Mouse (Mus musculus) forebrain, embryonic 14.5 days (tissue): ENCODE data around the gene Elovl4. TPM values are rescaled to one million over a fixed set of nuclear protein-coding genes. Genes with fewer than 3 reads are reported as not detected.
A peak's percentile ranks its signal among the peaks of the same experiment; 100 is the strongest.

Experiments used
- ATAC-seq: fragments of 200-750 bp; cut with Nextera tagmentation; 2 replicates; pipeline ENCODE4 v1.8.0; 2017; ENCODE audit warnings: mild to moderate bottlenecking, moderate library complexity
- DNase-seq: peaks from one replicate; pipeline ENCODE4 v3.0.0-alpha.2; 2015; ENCODE audit warnings: low spot score
- H3K27ac ChIP-seq: fragments of 300-500 bp; sonication (generic); 2 replicates; pipeline ENCODE4 v1.5.1; 2014; ENCODE audit warnings: low read depth, mild to moderate bottlenecking, control low read depth, low read length, moderate library complexity
- H3K27me3 ChIP-seq: fragments of 300-500 bp; sonication (generic); replicated peaks from 2 replicates; pipeline ENCODE4 v1.6.1; 2014; ENCODE audit warnings: low read length, control low read depth, mixed read lengths; ENCODE audit not compliant: control insufficient read depth, insufficient read depth
- H3K36me3 ChIP-seq: fragments of 300-500 bp; sonication (generic); 2 replicates; pipeline ENCODE4 v1.6.1; 2014; ENCODE audit warnings: low read length, control low read depth; ENCODE audit not compliant: control insufficient read depth, insufficient read depth
- H3K4me1 ChIP-seq: fragments of 300-500 bp; sonication (generic); 2 replicates; pipeline ENCODE4 v1.6.1; 2014; ENCODE audit warnings: antibody characterized with exemption, low read length, control low read depth; ENCODE audit not compliant: control insufficient read depth, insufficient read depth
- H3K4me2 ChIP-seq: fragments of 300-500 bp; sonication (generic); 2 replicates; pipeline ENCODE4 v1.6.1; 2014; ENCODE audit warnings: mild to moderate bottlenecking, control low read depth, low read length
- H3K4me3 ChIP-seq: fragments of 300-500 bp; sonication (generic); 2 replicates; pipeline ENCODE4 v1.5.1; 2014; ENCODE audit warnings: low read depth, low read length, control low read depth
- H3K9ac ChIP-seq: fragments of 300-500 bp; sonication (generic); 2 replicates; pipeline ENCODE4 v1.6.1; 2014; ENCODE audit warnings: mild to moderate bottlenecking, low read length, control low read depth, moderate library complexity
- H3K9me3 ChIP-seq: fragments of 300-500 bp; sonication (generic); replicated peaks from 2 replicates; pipeline ENCODE4 v1.6.1; 2016; ENCODE audit warnings: low read length, control low read depth, mixed read lengths; ENCODE audit not compliant: control insufficient read depth
- WGBS: fragments of 180-500 bp; shearing (Covaris S2); extraction: QIAGEN DNeasy Blood & Tissue Kit; methylation state at CpG from one replicate; pipeline ENCODE4 v1.1.7; 2014; 5-methylcytosine and 5-hydroxymethylcytosine counted together
- polyA plus RNA-seq: library from polyadenylated mRNA; unstranded; fragments of >200 nt; fragmentation: Nextera tagmentation; extraction: Ambion mirVana; gene quantifications from 2 replicates; pipeline ENCODE4 v1.2.1, GENCODE M21; 2014

The Elovl4 gene
- polyA plus RNA-seq, 1 experiment from 2014 or later = 62.3 TPM

GRCm38 (mm10) chr9:83761318-83761717 is 44.8 kb downstream of the Elovl4 start:
- H3K4me2 ChIP-seq = no peak overlapping the region
- 80% methylated on average over 4 of the region's 4 CpGs for WGBS
- H3K4me1 ChIP-seq = no peaks in the 10 kb centered on the region
- no peaks in the 10 kb centered on the region for H3K36me3 ChIP-seq
- no peak overlapping the region for H3K4me3 ChIP-seq
- no peak overlapping the region for H3K9ac ChIP-seq
- no peak overlapping the region for H3K27ac ChIP-seq
- ATAC-seq (no peak), DNase-seq (no peak)
- no peaks in the 10 kb centered on the region for H3K27me3 ChIP-seq
- no peaks in the 10 kb centered on the region for H3K9me3 ChIP-seq

GRCm38 (mm10) chr9:83731877-83732276 is 74.2 kb downstream of the Elovl4 start:
- no peaks in the 10 kb centered on the region for H3K9me3 ChIP-seq
- 71% methylated on average over 2 of the region's 2 CpGs for WGBS
- no peak overlapping the region for H3K4me3 ChIP-seq
- no peak overlapping the region for H3K4me2 ChIP-seq
- no peaks in the 10 kb centered on the region for H3K27me3 ChIP-seq
- no peak overlapping the region for H3K27ac ChIP-seq
- H3K36me3 ChIP-seq = no peaks in the 10 kb centered on the region
- ATAC-seq (no peak), DNase-seq (peak; percentile 23)
- peaks cover 4% of the 10 kb centered on the region; the same call in 1 of the 2 replicates for H3K4me1 ChIP-seq
- no peak overlapping the region for H3K9ac ChIP-seq

- no peak overlapping the region for H3K27ac ChIP-seq
- no peak overlapping the region for H3K4me3 ChIP-seq
- H3K4me1 ChIP-seq = peaks cover 4% of the 10 kb centered on the region; the same call in 1 of the 2 replicates
- H3K4me2 ChIP-seq = no peak overlapping the region
- DNase-seq (no peak), ATAC-seq (no peak)
- 68% methylated on average over 7 of the region's 7 CpGs for WGBS
- no peaks in the 10 kb centered on the region for H3K9me3 ChIP-seq
- no peaks in the 10 kb centered on the region for H3K36me3 ChIP-seq
- H3K9ac ChIP-seq = no peak overlapping the region
- H3K27me3 ChIP-seq = no peaks in the 10 kb centered on the region
These were observed 75.2 kb downstream of the Elovl4 start for GRCm38 (mm10) chr9:83730836-83731235.

Other genes with a start within 250 kb of the Elovl4 start
- 16.3 and 16.7 TPM in 2 replicates for gene Ttk, start 28.4 kb upstream of the Elovl4 start, polyA plus RNA-seq
- 35.6 and 37.2 TPM in 2 replicates for gene Bckdhb, start 118.9 kb upstream of the Elovl4 start, polyA plus RNA-seq